Mouse (Mus musculus) B cell, adult 2 months (primary cell): ENCODE data around the gene Uchl3.
A peak's percentile ranks its signal among the peaks of the same experiment; 100 is the strongest.

Experiments used
- DNase-seq, 2 experiments: peaks; one replicate each; pipeline ENCODE4 v3.0.0; 2022

Uchl3 gene

GRCm38 (mm10) chr14:101668626-101669025 is 14.9 kb downstream of the Uchl3 start:
- DNase-seq: no peak

DNA sequence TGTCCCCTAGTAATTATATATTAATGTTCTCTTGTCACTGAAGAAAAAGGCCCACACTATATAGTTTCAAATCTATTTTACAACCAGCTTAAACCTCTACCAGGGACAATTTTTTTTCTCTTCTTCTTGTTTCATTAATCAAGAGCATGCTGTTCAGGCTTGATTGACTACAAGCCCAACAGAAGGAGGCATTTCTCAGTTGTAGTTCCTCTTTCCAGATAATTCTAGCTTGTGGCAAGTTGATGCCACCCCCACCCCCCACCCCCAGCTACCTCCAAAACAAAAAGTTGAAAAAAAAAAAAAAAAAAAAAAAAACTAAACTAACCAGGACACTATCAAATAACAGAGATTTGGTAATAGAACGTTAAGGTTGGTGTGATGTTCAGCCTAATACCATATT is 18.5 kb downstream of the Uchl3 start:
- DNase-seq: no peak

- DNase-seq: no peak
These were observed 33.9 kb downstream of the Uchl3 start for GRCm38 (mm10) chr14:101687696-101688095.

DNA sequence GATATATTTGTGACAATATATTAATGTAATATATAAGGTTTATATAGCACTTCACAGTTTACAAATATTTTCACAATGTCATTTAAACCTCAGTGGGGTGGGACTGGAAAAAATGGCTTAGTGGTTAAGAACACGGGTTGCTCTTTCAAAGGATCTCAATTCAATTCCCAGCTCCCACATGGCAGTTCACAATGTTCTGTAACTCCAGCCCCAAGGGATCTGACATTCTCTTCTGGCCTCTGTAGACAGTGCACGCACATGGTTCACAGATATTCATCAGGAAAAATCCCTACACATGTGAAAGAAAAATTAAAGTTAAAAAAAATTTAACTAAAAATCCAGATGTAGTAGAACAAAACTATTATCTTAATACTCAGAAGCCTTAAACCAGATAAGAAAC is 34.6 kb downstream of the Uchl3 start:
- no peak for DNase-seq

GRCm38 (mm10) chr14:101704479-101704878 is 50.7 kb downstream of the Uchl3 start:
- peak; percentile 37 to 40 for DNase-seq

DNA sequence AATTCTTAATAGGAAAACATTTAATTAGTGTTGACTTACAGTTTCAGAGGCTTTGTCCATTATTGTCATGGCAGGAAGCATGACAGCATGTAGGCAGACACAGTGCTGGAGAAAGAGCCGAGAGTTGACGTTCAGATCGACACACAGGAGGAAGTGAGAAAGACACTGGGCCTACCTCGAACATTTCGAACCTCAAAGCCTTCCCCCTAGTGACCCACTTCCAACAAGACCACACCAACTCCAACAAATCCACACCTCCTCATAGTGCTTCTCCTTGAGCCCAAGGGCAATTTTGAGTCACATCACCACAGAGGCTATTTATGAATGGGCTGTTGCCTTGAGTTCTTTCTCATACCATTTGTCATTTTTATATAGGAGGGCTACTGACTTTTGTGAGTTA is 53.3 kb downstream of the Uchl3 start:
- peak; percentile 17 to 26 for DNase-seq

GRCm38 (mm10) chr14:101714414-101714813 is 60.6 kb downstream of the Uchl3 start:
- no peak for DNase-seq

DNA sequence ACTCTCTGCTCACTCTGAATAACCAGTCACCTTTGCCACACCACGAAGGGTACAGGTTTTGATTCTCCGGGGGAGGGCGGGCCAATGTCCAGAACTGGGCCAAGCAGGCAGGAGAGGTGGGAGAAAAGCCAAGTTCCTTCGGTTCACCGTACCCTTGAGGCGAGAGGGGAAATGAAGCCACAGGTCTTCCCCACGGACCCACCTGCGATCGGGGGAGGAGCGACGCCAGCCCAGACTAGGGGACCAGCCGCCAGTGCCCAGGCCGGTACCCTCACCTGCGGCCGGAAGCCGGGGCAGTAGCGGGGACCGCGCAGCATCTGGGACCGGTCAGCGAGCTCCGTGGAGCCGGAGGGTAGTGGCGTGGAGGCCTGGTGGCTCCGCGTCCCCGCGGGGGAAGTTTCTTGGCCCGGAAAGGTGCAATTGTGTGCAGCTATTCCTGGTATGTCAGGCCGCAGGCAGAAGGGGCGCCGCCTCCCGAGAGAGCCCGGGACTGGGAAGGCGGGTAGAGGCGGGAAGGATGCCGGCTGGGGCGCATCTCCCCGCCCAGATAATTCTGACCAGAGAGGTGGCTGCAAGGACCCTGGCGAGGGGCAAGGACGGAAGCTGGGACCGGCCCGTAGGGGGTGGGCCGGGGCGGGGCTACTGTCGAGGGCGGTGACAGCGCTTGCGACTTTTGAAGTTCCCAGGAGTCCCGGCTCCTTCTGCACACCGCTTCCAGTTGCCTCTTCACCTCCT is 75.6 kb downstream of the Uchl3 start, which contains the start of the genes Gm9922 and Lmo7:
Gm9922 (minus strand) TSS at position 578 of the 735 bp plus-strand sequence.
Lmo7 (plus strand) TSS at position 721 of the 735 bp plus-strand sequence.
- DNase-seq: peak; percentile 39 to 47

DNA sequence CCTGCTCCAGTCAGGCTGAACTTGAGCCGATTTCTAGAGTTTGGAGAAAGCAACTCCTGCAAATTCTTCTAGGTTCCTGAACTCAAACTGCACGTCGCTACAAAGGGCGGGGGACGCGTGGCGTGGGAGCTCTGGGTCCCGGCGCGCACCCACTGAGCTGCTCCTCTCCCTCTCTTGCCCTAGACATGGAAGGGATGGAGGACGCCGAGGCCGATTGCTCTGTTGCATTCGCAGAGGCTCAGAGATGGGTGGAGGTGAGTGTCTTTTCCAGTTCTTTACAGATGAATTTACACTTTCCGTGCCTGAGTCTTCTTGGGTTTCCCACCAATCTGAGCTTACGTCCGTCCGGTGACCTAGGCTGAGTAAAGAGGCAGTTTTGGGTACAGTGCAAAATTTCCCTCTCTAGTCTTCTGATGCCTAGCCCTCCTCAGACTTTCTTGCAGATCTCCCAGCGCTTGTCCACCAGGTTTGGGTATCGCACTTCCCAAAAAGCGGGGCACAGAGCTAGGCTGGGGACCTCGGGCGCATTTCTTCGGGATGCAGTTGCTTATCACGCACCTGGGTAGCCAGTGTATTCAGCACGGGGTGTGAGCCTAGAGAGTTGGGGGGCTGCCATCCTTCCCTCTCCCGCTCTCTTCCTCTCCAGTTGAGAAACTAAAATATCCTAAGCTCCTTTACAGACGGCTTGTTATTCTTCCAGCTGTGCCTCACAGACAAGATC is 76.4 kb downstream of the Uchl3 start:
- no peak for DNase-seq

GRCm38 (mm10) chr14:101733542-101734303 is 80.0 kb downstream of the Uchl3 start:
- no peak for DNase-seq

- no peak for DNase-seq
These were observed 83.7 kb downstream of the Uchl3 start for GRCm38 (mm10) chr14:101737501-101737900.
